ENCODE assay signal across 20 mouse cellular contexts in the genomic region with DNA sequence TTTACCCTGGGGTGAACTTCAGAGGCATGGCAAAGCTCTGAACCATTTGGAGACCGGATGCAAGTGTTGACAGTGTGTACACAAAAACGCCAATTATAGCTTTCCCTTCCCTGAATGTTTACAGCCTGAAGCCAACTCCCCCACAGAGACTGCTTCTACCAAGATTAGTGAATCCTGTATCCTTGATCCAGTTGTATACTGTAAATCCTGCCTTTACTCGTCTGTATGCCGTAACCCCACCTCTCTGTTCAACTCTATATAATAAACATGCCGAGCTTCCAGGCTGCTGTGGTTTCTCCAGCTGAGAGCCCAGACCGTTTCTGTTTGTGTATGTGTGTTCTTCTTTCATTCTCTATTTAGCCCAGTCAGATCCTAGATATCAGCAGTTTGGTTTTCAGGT. TPM values are rescaled to one million over a fixed set of nuclear protein-coding genes. Genes with fewer than 3 reads are reported as not detected.
A peak's percentile ranks its signal among the peaks of the same experiment; 100 is the strongest.
DNase-seq lines count a peak whose midpoint lies in the region; ATAC-seq and TF ChIP-seq lines count a peak whose summit lies in the region.
"Had no signal": no experiment of that assay in that cellular context is flagged by ENCODE, and none has a peak within 500 bp of the region (broad histone marks: within the 10 kb centered on the region; RNA-seq: fewer than 3 reads in every experiment).

No protein-coding gene starts in this region.

- TF ChIP-seq POLR2A in myocyte (IDR thresholded peaks at IDR 0.05; ENCODE audit: insufficient read length, low read depth), result no peak

- H3K9me3 ChIP-seq in limb, embryonic 12.5 days, result no peaks in the 10 kb centered on the region
- H3K9me3 ChIP-seq in limb, embryonic 10.5 days (replicated peaks), result no peaks in the 10 kb centered on the region
- H3K9me3 ChIP-seq in lung, embryonic 16.5 days (ENCODE audit: control insufficient read depth, low read length), result no peaks in the 10 kb centered on the region
- no peaks in the 10 kb centered on the region for H3K9me3 ChIP-seq in midbrain, postnatal 0 days (ENCODE audit: low read length)
- H3K9me3 ChIP-seq: forebrain, embryonic 15.5 days; heart, embryonic 10.5 days; hindbrain, embryonic 12.5 days had no signal

- H3K4me3 ChIP-seq in limb, embryonic 12.5 days (replicated peaks), result no peak overlapping the region
- H3K4me3 ChIP-seq in limb, embryonic 10.5 days, result no peak overlapping the region
- no peak overlapping the region for H3K4me3 ChIP-seq in lung, embryonic 16.5 days (ENCODE audit: low read length)
- no peak overlapping the region for H3K4me3 ChIP-seq in myocyte
- no peak overlapping the region for H3K4me3 ChIP-seq in midbrain, postnatal 0 days (ENCODE audit: low read depth, low read length)
- H3K4me3 ChIP-seq: forebrain, embryonic 15.5 days; heart, embryonic 10.5 days; hindbrain, embryonic 12.5 days had no signal

- H3K9ac ChIP-seq in limb, embryonic 12.5 days (replicated peaks), result 0 out of 2 replicates have a peak overlapping the region, but pooled peaks have one; percentile 0
- H3K9ac ChIP-seq in lung, embryonic 16.5 days (ENCODE audit: low read length), result no peak overlapping the region
- H3K9ac ChIP-seq in midbrain, postnatal 0 days (replicated peaks; ENCODE audit: low read length, poor library complexity, severe bottlenecking), result no peak overlapping the region
- H3K9ac ChIP-seq: forebrain, embryonic 15.5 days; hindbrain, embryonic 12.5 days had no signal

- TF ChIP-seq CTCF in midbrain, postnatal 0 days (IDR thresholded peaks at IDR 0.05), result no peak

- no peaks in the 10 kb centered on the region for H3K4me1 ChIP-seq in limb, embryonic 12.5 days (replicated peaks)
- H3K4me1 ChIP-seq in limb, embryonic 10.5 days, result no peaks in the 10 kb centered on the region
- no peaks in the 10 kb centered on the region for H3K4me1 ChIP-seq in lung, embryonic 16.5 days (replicated peaks; ENCODE audit: control insufficient read depth, insufficient read depth, low read length)
- H3K4me1 ChIP-seq in midbrain, postnatal 0 days (ENCODE audit: insufficient read depth, low read length), result no peaks in the 10 kb centered on the region
- H3K4me1 ChIP-seq: forebrain, embryonic 15.5 days; heart, embryonic 10.5 days; hindbrain, embryonic 12.5 days had no signal

- no peak overlapping the region for H3K4me2 ChIP-seq in limb, embryonic 12.5 days
- H3K4me2 ChIP-seq in lung, embryonic 16.5 days (ENCODE audit: low read depth, low read length), result 0 out of 2 replicates have a peak overlapping the region, but pooled peaks have one; percentile 3
- peak overlapping the region; percentile 55 for H3K4me2 ChIP-seq in myocyte (ENCODE audit: low read depth)
- H3K4me2 ChIP-seq in midbrain, postnatal 0 days (ENCODE audit: low read depth, low read length, poor library complexity, severe bottlenecking), result no peak overlapping the region
- H3K4me2 ChIP-seq: forebrain, embryonic 15.5 days; hindbrain, embryonic 12.5 days had no signal

- no peak for ATAC-seq in limb, embryonic 12.5 days (ENCODE audit: insufficient number of reproducible peaks, insufficient read depth, low FRiP score, low TSS enrichment, low read depth)
- peak; percentile 59 for ATAC-seq in lung, embryonic 16.5 days (ENCODE audit: low read depth)
- ATAC-seq in midbrain, postnatal 0 days (ENCODE audit: low FRiP score), result no peak
- ATAC-seq: forebrain, embryonic 15.5 days had no signal

- DNase-seq in limb, embryonic 10.5 days (ENCODE audit: low spot score), result no peak
- no peak for DNase-seq in lung, postnatal 4 days
- peak; percentile 54 for DNase-seq in NIH3T3 (ENCODE audit: low read depth)
- DNase-seq in midbrain, postnatal 0 days (ENCODE audit: low spot score), result no peak
- DNase-seq: adrenal gland, adult 2 months; adrenal gland, postnatal 25 days; cerebellum, adult 18-20 months; cerebellum, adult 9-11 months; cerebellum, postnatal 36 days; gastrocnemius, postnatal 36 days; heart, adult 18-20 months; heart, postnatal 10 days; heart, postnatal 4 days had no signal

- H3K36me3 ChIP-seq in limb, embryonic 12.5 days, result no peaks in the 10 kb centered on the region
- H3K36me3 ChIP-seq in limb, embryonic 10.5 days, result no peaks in the 10 kb centered on the region
- no peaks in the 10 kb centered on the region for H3K36me3 ChIP-seq in lung, embryonic 16.5 days (ENCODE audit: control insufficient read depth, insufficient read depth, low read length)
- no peaks in the 10 kb centered on the region for H3K36me3 ChIP-seq in myocyte (ENCODE audit: control insufficient read depth, insufficient read depth)
- no peaks in the 10 kb centered on the region for H3K36me3 ChIP-seq in midbrain, postnatal 0 days (ENCODE audit: insufficient read depth, low read length)
- H3K36me3 ChIP-seq: forebrain, embryonic 15.5 days; heart, embryonic 10.5 days; hindbrain, embryonic 12.5 days had no signal

- WGBS in limb, embryonic 12.5 days, result 40% methylated on average over 6 of the region's 6 CpGs
- 67% methylated on average over 6 of the region's 6 CpGs for whole genome bisulfite sequencing in limb, embryonic 10.5 days
- 36% methylated on average over 6 of the region's 6 CpGs for WGBS in lung, embryonic 16.5 days
- WGBS in midbrain, postnatal 0 days, result 70% methylated on average over 6 of the region's 6 CpGs

- H3ac ChIP-seq in myocyte (ENCODE audit: control insufficient read depth, insufficient read length), result no peak overlapping the region

- H3K79me2 ChIP-seq in myocyte (ENCODE audit: control insufficient read depth, insufficient read depth), result no peaks in the 10 kb centered on the region

- H3K27me3 ChIP-seq in limb, embryonic 12.5 days, result 0 out of 2 replicates have a peak, but pooled peaks cover 2% of the 10 kb centered on the region
- peaks cover 25% of the 10 kb centered on the region for H3K27me3 ChIP-seq in limb, embryonic 10.5 days (ENCODE audit: low read depth, poor library complexity, severe bottlenecking)
- H3K27me3 ChIP-seq in lung, embryonic 16.5 days (ENCODE audit: control insufficient read depth, insufficient read depth, low read depth, low read length), result no peaks in the 10 kb centered on the region
- no peaks in the 10 kb centered on the region for H3K27me3 ChIP-seq in myocyte (ENCODE audit: control insufficient read depth, insufficient read depth, insufficient read length)
- 0 out of 2 replicates have a peak, but pooled peaks cover 4% of the 10 kb centered on the region for H3K27me3 ChIP-seq in midbrain, postnatal 0 days (ENCODE audit: insufficient read depth, low read length)
- H3K27me3 ChIP-seq: CH12.LX; forebrain, embryonic 15.5 days; hindbrain, embryonic 12.5 days had no signal

- no peak overlapping the region for H3K27ac ChIP-seq in limb, embryonic 12.5 days
- no peak overlapping the region for H3K27ac ChIP-seq in limb, embryonic 10.5 days
- no peak overlapping the region for H3K27ac ChIP-seq in lung, embryonic 16.5 days (ENCODE audit: low read length)
- no peak overlapping the region for H3K27ac ChIP-seq in midbrain, postnatal 0 days (ENCODE audit: low read depth, low read length)
- H3K27ac ChIP-seq: forebrain, embryonic 15.5 days; heart, embryonic 10.5 days; hindbrain, embryonic 12.5 days had no signal

TF ChIP-seq in myocyte, 11 proteins besides CTCF, POLR2A, EP300 and RAD21:
- no peak for TF ChIP-seq REST (IDR thresholded peaks at IDR 0.05; ENCODE audit: insufficient read depth, insufficient read length)
- no peak for TF ChIP-seq MAX (IDR thresholded peaks at IDR 0.05; ENCODE audit: low read depth)
- no peak for TF ChIP-seq MYOG (IDR thresholded peaks at IDR 0.05; ENCODE audit: control insufficient read depth in 1 of 3, insufficient read depth in 1 of 3, insufficient read length in 2 of 3, low read depth in 2 of 3)
- TF ChIP-seq TCF3 (IDR thresholded peaks at IDR 0.05; ENCODE audit: insufficient read length, low read depth), result no peak
- TF ChIP-seq MYOD1 (IDR thresholded peaks at IDR 0.05; ENCODE audit: control insufficient read depth in 1 of 3, insufficient read length in 2 of 3, low read depth in 2 of 3), result no peak
- no peak for TF ChIP-seq E2F4 (IDR thresholded peaks at IDR 0.05; ENCODE audit: insufficient read depth)
- TF ChIP-seq SRF (IDR thresholded peaks at IDR 0.05; ENCODE audit: control insufficient read depth, insufficient read length, low read depth), result no peak
- no peak for TF ChIP-seq USF1 (IDR thresholded peaks at IDR 0.05; ENCODE audit: low read depth)
- no peak for TF ChIP-seq CEBPB (IDR thresholded peaks at IDR 0.05; ENCODE audit: insufficient read depth, poor library complexity, severe bottlenecking)

RNA-seq across cellular contexts. Expression of gene Uprt, which starts 18.2 kb away (rescaled TPM):
- polyA plus RNA-seq in limb, embryonic 12.5 days (2016; fragmentation: Nextera tagmentation; extraction: Ambion mirVana), result 1.0 and 1.1 TPM in 2 replicates
- polyA plus RNA-seq in limb, embryonic 10.5 days (2016; fragmentation: Nextera tagmentation; extraction: Ambion mirVana), result 1.4 TPM in 2 replicates
- 1.7 and 2.0 TPM in 2 replicates for polyA plus RNA-seq in lung, embryonic 16.5 days (2015; fragmentation: Nextera tagmentation; extraction: Ambion mirVana)
- polyA plus RNA-seq in myocyte (2012; fragmentation: generic; extraction: Trizol), result 3.6 TPM
- 11.3 and 13.6 TPM in 2 replicates for total RNA-seq in midbrain, postnatal 0 days (2014; rRNA removed)
- 0.76 and 1.4 TPM in 2 replicates for polyA plus RNA-seq in midbrain, postnatal 0 days (2015; fragmentation: Nextera tagmentation; extraction: Ambion mirVana)

RNA-seq across cellular contexts. Expression of gene Abcb7, which starts 50.7 kb away (rescaled TPM):
- 8.4 and 9.4 TPM in 2 replicates for polyA plus RNA-seq in limb, embryonic 12.5 days (2016; fragmentation: Nextera tagmentation; extraction: Ambion mirVana)
- polyA plus RNA-seq in limb, embryonic 10.5 days (2016; fragmentation: Nextera tagmentation; extraction: Ambion mirVana), result 8.2 and 9.2 TPM in 2 replicates
- polyA plus RNA-seq in lung, embryonic 16.5 days (2015; fragmentation: Nextera tagmentation; extraction: Ambion mirVana), result 10.4 and 11.4 TPM in 2 replicates
- polyA plus RNA-seq in myocyte (2012; fragmentation: generic; extraction: Trizol), result 3.7 TPM
- total RNA-seq in midbrain, postnatal 0 days (2014; rRNA removed), result 9.8 and 12.9 TPM in 2 replicates
- 2.3 and 2.9 TPM in 2 replicates for polyA plus RNA-seq in midbrain, postnatal 0 days (2015; fragmentation: Nextera tagmentation; extraction: Ambion mirVana)

Comparison
In these comparisons a context has a peak if more than half of its experiments do, and no peak if none do; other contexts are left out.
1. H3K4me2 ChIP-seq: peak in lung, embryonic 16.5 days (single experiment) and myocyte (single experiment); none in limb, embryonic 12.5 days (single experiment) and midbrain, postnatal 0 days (single experiment).